Mouse (Mus musculus) heart, embryonic 12.5 days (tissue): ENCODE results near the gene Parg. TPM values are rescaled to one million over a fixed set of nuclear protein-coding genes. Genes with fewer than 3 reads are reported as not detected.
A peak's percentile ranks its signal among the peaks of the same experiment; 100 is the strongest.
"Not testable (repeated sequence)": the region's sequence is repeated elsewhere in the genome, so short reads cannot be mapped to it uniquely, and the experiment has no call there.

Experiments
- ATAC-seq: fragments of 200-750 bp; cut with Nextera tagmentation; 2 replicates; pipeline ENCODE4 v1.8.0; 2017; ENCODE audit warnings: moderate TSS enrichment, moderate library complexity; ENCODE audit not compliant: insufficient number of reproducible peaks, low FRiP score
- H3K27ac ChIP-seq: fragments of 300-500 bp; sonication (generic); 2 replicates; pipeline ENCODE4 v1.5.1; 2016; ENCODE audit warnings: mild to moderate bottlenecking, moderate library complexity; ENCODE audit not compliant: poor library complexity, severe bottlenecking
- H3K27me3 ChIP-seq: fragments of 300-500 bp; sonication (generic); replicated peaks from 2 replicates; pipeline ENCODE4 v1.6.1; 2016; ENCODE audit warnings: mild to moderate bottlenecking, moderate library complexity
- H3K36me3 ChIP-seq: fragments of 300-500 bp; sonication (generic); 2 replicates; pipeline ENCODE4 v1.6.1; 2016; ENCODE audit warnings: mild to moderate bottlenecking, moderate library complexity
- H3K4me1 ChIP-seq: fragments of 300-500 bp; sonication (generic); replicated peaks from 2 replicates; pipeline ENCODE4 v1.6.1; 2016; ENCODE audit warnings: mild to moderate bottlenecking
- H3K4me2 ChIP-seq: fragments of 300-500 bp; sonication (generic); 2 replicates; pipeline ENCODE4 v1.6.1; 2016; ENCODE audit warnings: mild to moderate bottlenecking, moderate library complexity
- H3K4me3 ChIP-seq: fragments of 300-500 bp; sonication (generic); 2 replicates; pipeline ENCODE4 v1.5.1; 2016; ENCODE audit warnings: mild to moderate bottlenecking
- H3K9ac ChIP-seq: fragments of 300-500 bp; sonication (generic); 2 replicates; pipeline ENCODE4 v1.6.1; 2016; ENCODE audit warnings: mild to moderate bottlenecking, moderate library complexity
- H3K9me3 ChIP-seq: fragments of 300-500 bp; sonication (generic); replicated peaks from 2 replicates; pipeline ENCODE4 v1.6.1; 2016; ENCODE audit warnings: mild to moderate bottlenecking, moderate library complexity
- WGBS: fragments of 180-500 bp; shearing (Covaris S2); methylation state at CpG from one replicate; pipeline ENCODE4 v1.1.7; 2016; 5-methylcytosine and 5-hydroxymethylcytosine counted together
- polyA plus RNA-seq: library from polyadenylated mRNA; unstranded; fragments of >200 nt; fragmentation: Nextera tagmentation; extraction: Ambion mirVana; gene quantifications from 2 replicates; pipeline ENCODE4 v1.2.1, GENCODE M21; 2016

Parg gene
- polyA plus RNA-seq, 1 experiment from 2014 or later, result 37.9 TPM

- no peak overlapping the region for H3K27ac ChIP-seq
- H3K4me3 ChIP-seq, result no peak overlapping the region
- no peak for ATAC-seq
- no peak overlapping the region for H3K9ac ChIP-seq
- peaks cover 54% of the 10 kb centered on the region for H3K36me3 ChIP-seq
- WGBS, result 85% methylated on average over 6 of the region's 6 CpGs
- H3K9me3 ChIP-seq, result no peaks in the 10 kb centered on the region
- H3K4me1 ChIP-seq, result no peaks in the 10 kb centered on the region
- H3K4me2 ChIP-seq, result no peak overlapping the region
- no peaks in the 10 kb centered on the region for H3K27me3 ChIP-seq
These were observed 20.9 kb upstream of the Parg start for GRCm38 (mm10) chr14:32180861-32181260.

DNA sequence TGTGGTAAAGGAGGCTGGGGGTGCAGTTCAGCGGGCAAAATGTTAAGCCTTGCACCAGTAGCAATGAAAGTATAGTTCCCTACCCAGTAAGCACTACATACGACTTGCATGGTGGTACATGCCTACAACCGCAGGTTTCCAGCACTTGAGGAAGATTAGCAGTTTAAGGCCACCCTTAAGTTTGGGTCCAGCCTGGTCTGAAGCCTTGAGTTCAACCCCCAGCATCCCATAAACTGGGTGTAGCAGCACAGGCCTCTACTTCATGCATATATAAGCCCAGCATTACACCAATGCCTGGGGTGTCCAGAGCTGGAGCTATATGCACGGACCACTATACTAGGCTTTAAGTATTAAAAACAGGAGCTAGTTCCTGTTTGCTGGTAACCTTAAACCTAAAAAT, 17.9 kb upstream of the Parg start:
- Histone ChIP-seq H3K4me2 (no peak overlapping the region), H3K4me1 (no peaks in the 10 kb centered on the region), H3K9ac (no peak overlapping the region), H3K27ac (no peak overlapping the region), H3K9me3 (no peaks in the 10 kb centered on the region), H3K36me3 (peaks cover 78% of the 10 kb centered on the region), H3K27me3 (no peaks in the 10 kb centered on the region), H3K4me3 (no peak overlapping the region)
- ATAC-seq, result no peak
- WGBS, result 97% methylated on average over 4 of the region's 4 CpGs

DNA sequence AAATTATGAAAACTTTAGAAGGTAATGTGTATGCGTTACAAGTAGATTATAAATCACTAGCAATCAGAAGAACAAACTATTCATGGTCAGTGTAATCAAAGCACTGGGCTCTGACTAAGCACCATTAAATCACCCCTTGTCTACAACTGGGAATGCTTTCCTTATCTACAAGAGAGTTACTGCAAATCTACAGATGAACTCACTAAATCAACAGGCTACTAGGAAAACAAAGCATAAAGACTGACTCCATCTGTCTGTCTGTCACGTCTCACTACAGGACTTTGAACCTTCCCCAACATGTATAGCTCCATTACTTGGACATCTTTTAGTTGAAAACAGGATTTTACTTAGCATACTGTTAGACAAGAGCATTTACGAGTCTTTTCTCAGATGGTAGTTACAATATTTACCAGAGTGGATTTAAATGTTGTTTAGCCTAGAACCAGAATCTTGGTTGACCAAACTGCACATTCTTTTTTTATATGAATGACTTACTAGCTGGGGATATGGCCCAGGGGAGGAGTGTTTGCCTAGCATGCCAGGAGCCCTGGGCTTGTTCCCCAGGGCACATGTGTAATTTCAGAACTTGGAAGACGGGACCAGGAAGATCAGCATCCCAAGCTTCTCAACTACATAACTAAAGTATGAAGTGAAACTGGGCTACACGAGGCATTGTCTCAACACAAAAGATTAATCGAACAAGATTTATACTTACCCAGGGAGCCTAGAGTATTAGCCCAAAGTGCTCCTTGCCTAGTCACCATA, 10.9 kb upstream of the Parg start:
- peaks cover 67% of the 10 kb centered on the region for H3K36me3 ChIP-seq
- no peak overlapping the region for H3K4me2 ChIP-seq
- no peaks in the 10 kb centered on the region for H3K27me3 ChIP-seq
- WGBS, result 80% methylated on average over 6 of the region's 6 CpGs
- no peak overlapping the region for H3K9ac ChIP-seq
- ATAC-seq, result no peak
- H3K9me3 ChIP-seq, result no peaks in the 10 kb centered on the region
- no peak overlapping the region for H3K27ac ChIP-seq
- no peak overlapping the region for H3K4me3 ChIP-seq
- 0 out of 2 replicates have a peak, but pooled peaks cover 3% of the 10 kb centered on the region for H3K4me1 ChIP-seq

- Histone ChIP-seq H3K36me3 (peaks cover 66% of the 10 kb centered on the region), H3K9ac (no peak overlapping the region)
These were observed 9.8 kb upstream of the Parg start for GRCm38 (mm10) chr14:32191926-32192325.

GRCm38 (mm10) chr14:32192437-32192836, 9.3 kb upstream of the Parg start:
- Histone ChIP-seq H3K4me1 (0 out of 2 replicates have a peak, but pooled peaks cover 3% of the 10 kb centered on the region), H3K27ac (no peak overlapping the region), H3K4me3 (no peak overlapping the region), H3K27me3 (no peaks in the 10 kb centered on the region), H3K36me3 (peaks cover 65% of the 10 kb centered on the region), H3K9ac (no peak overlapping the region), H3K4me2 (no peak overlapping the region), H3K9me3 (no peaks in the 10 kb centered on the region)
- ATAC-seq, result no peak
- WGBS, result 42% methylated on average over 3 of the region's 3 CpGs

More at GRCm38 (mm10) chr14:32191926-32192325, 9.8 kb upstream of the Parg start:
- Histone ChIP-seq H3K4me3 (no peak overlapping the region), H3K27ac (no peak overlapping the region), H3K9me3 (no peaks in the 10 kb centered on the region), H3K4me1 (0 out of 2 replicates have a peak, but pooled peaks cover 3% of the 10 kb centered on the region), H3K4me2 (no peak overlapping the region), H3K27me3 (no peaks in the 10 kb centered on the region)
- no peak for ATAC-seq
- WGBS, result 60% methylated on average over 5 of the region's 5 CpGs

- H3K4me3 ChIP-seq, H3K9ac ChIP-seq, ATAC-seq, H3K27me3 ChIP-seq, H3K9me3 ChIP-seq, H3K27ac ChIP-seq, H3K4me2 ChIP-seq, H3K4me1 ChIP-seq: not testable (repeated sequence)
- peaks cover 63% of the 10 kb centered on the region for H3K36me3 ChIP-seq
- whole genome bisulfite sequencing, result 79% methylated on average over 5 of the region's 5 CpGs
These were observed 8.2 kb upstream of the Parg start for GRCm38 (mm10) chr14:32193557-32193956.

DNA sequence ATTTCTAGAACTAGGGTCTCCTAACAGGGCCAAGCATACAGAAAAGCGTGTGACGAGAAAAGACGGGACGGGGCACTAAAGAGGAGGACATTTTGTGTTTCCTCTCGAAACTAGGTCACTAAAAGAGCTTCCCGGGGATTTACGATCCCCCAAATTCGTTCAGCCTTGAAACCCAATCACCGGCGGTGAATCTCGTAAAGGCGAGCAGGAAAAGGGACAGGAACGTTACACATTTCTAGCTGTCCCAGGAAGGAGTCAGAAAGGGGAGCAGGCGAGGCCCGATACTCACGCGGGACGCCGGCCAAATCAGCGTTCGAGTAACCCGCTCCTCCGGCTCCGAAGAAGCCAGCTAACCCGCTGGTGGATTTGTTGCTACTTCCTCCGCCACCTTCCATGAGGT, 395 bp upstream of the Parg start:
- H3K4me3 ChIP-seq, result peak overlapping the region; percentile 81
- H3K4me2 ChIP-seq, result peak overlapping the region; percentile 80
- H3K27ac ChIP-seq, result peak overlapping the region; percentile 69; the same call in 1 of the 2 replicates
- H3K9me3 ChIP-seq, result peaks cover 5% of the 10 kb centered on the region; the same call in 1 of the 2 replicates
- peaks cover 21% of the 10 kb centered on the region for H3K4me1 ChIP-seq
- H3K27me3 ChIP-seq, result no peaks in the 10 kb centered on the region
- H3K36me3 ChIP-seq, result peaks cover 28% of the 10 kb centered on the region
- ATAC-seq, result peak; percentile 37; the same call in 1 of the 2 replicates
- peak overlapping the region; percentile 91 for H3K9ac ChIP-seq
- WGBS, result 0% methylated on average over 26 of the region's 26 CpGs

DNA sequence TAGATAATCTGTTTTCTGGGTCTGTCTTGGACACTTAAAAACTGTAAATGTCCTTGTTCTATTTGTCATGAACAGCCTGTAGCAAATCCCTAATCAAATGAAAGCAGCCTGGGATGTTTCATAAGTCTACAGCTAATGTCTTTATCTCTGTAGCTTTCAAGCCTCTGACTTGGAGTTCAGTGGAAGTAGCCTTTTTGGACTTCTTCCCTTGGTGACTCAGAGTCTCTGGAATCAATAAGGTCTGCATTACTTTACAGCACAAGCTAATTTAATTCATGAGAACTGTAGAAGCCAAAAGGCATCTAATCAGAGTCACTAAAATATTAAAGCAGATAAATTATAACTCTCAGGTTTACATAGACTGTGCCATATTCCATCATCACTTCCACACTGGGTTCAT, 24.9 kb downstream of the Parg start:
- Histone ChIP-seq H3K4me3 (no peak overlapping the region), H3K9me3 (no peaks in the 10 kb centered on the region), H3K9ac (no peak overlapping the region), H3K27ac (no peak overlapping the region), H3K4me2 (no peak overlapping the region), H3K36me3 (peaks cover 7% of the 10 kb centered on the region; the same call in 1 of the 2 replicates), H3K4me1 (0 out of 2 replicates have a peak, but pooled peaks cover 2% of the 10 kb centered on the region), H3K27me3 (no peaks in the 10 kb centered on the region)
- no peak for ATAC-seq

- ATAC-seq, result no peak
These were observed 27.2 kb downstream of the Parg start for GRCm38 (mm10) chr14:32228996-32229395.

DNA sequence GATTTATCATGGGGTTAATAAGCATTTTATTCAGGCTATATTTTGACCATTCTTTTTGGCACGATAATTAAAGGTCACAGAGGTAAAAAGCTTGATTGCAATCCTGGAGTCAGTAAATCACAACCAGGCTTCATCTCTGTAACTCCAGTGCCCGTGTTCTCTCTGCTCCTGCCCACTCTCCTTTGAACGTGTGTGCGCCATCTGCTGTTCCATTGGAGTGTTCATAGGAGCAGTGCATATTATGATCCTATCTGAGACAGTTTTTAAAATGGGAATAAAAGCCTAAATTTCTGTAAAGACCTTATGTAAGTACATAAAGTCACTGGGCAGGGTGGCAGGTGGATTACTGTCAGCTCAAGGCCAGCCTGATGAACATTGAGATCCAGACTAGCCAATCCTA, 40.7 kb downstream of the Parg start:
- H3K4me3 ChIP-seq, result no peak overlapping the region
- no peaks in the 10 kb centered on the region for H3K9me3 ChIP-seq
- H3K9ac ChIP-seq, result no peak overlapping the region
- H3K27me3 ChIP-seq, result no peaks in the 10 kb centered on the region
- no peak for ATAC-seq
- H3K4me1 ChIP-seq, result no peaks in the 10 kb centered on the region
- no peak overlapping the region for H3K27ac ChIP-seq
- peaks cover 31% of the 10 kb centered on the region for H3K36me3 ChIP-seq
- WGBS, result 79% methylated on average over 4 of the region's 4 CpGs
- H3K4me2 ChIP-seq, result no peak overlapping the region

More at GRCm38 (mm10) chr14:32228996-32229395, 27.2 kb downstream of the Parg start:
- H3K4me3 ChIP-seq, result no peak overlapping the region
- 0 out of 2 replicates have a peak, but pooled peaks cover 2% of the 10 kb centered on the region for H3K4me1 ChIP-seq
- H3K27ac ChIP-seq, result no peak overlapping the region
- no peak overlapping the region for H3K4me2 ChIP-seq
- H3K9me3 ChIP-seq, result no peaks in the 10 kb centered on the region
- WGBS, result 0% methylated on average over 2 of the region's 2 CpGs
- H3K27me3 ChIP-seq, result no peaks in the 10 kb centered on the region
- H3K36me3 ChIP-seq, result peaks cover 10% of the 10 kb centered on the region
- H3K9ac ChIP-seq, result no peak overlapping the region

DNA sequence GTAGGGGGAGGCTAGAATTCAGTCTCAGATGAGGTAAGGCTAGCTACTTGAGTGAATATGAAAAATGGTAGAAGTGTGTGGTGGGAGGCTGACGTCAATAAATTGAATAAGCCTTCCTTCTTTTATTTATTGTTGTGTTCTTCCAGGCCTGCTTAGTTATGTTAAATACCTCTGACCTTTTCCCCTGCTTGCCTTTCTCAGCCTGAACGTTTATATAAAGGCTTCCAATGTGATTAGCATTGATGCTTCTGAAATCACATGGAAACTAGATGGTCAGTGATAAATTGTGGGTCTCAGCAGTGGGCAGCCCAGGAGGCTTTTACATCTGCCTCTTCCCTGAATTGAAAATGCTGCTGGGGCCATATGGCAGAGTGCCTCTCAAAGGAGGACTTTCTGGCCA, 44.3 kb downstream of the Parg start:
- Histone ChIP-seq H3K27ac (no peak overlapping the region), H3K36me3 (peaks cover 29% of the 10 kb centered on the region), H3K27me3 (no peaks in the 10 kb centered on the region), H3K4me2 (no peak overlapping the region), H3K4me3 (no peak overlapping the region), H3K9ac (no peak overlapping the region), H3K4me1 (no peaks in the 10 kb centered on the region), H3K9me3 (no peaks in the 10 kb centered on the region)
- ATAC-seq, result no peak
- 69% methylated on average over 2 of the region's 2 CpGs for WGBS
